Mouse (Mus musculus) erythroblast, adult 5-6 weeks (primary cell): ENCODE measurements around the gene Rnase1. TPM values are rescaled to one million over a fixed set of nuclear protein-coding genes. Genes with fewer than 3 reads are reported as not detected.

Source experiments
- ATAC-seq: replicated peaks from 2 replicates; pipeline ENCODE4 v1.8.0; 2016; ENCODE audit warnings: moderate number of reproducible peaks, mild to moderate bottlenecking, moderate TSS enrichment, inconsistent platforms; ENCODE audit not compliant: poor library complexity, low FRiP score, severe bottlenecking
- total RNA-seq, 2 experiments: library from RNA; stranded (forward) in 1 of 2; stranded (reverse) in 1 of 2; fragments of 150-400 nt in 1 of 2; fragments of 200-764, 138-1000 nt in 1 of 2; gene quantifications; 2 replicates each; pipeline versions ENCODE4 v1.2.3 to v1.2.4; 2015 to 2017; ENCODE audit warnings: low replicate concordance in 2 of 2

Gene Rnase1
- total RNA-seq, 2 experiments from 2014 or later, result 2.1 TPM; not detected in 1

- ATAC-seq, result peak; percentile 19; the same call in 1 of the 2 replicates
Measured at GRCm38 (mm10) chr14:51143287-51143686, 3.3 kb downstream of the Rnase1 start.

GRCm38 (mm10) chr14:51142568-51142967 lies 4.0 kb downstream of the Rnase1 start:
- peak; percentile 73 for ATAC-seq

DNA sequence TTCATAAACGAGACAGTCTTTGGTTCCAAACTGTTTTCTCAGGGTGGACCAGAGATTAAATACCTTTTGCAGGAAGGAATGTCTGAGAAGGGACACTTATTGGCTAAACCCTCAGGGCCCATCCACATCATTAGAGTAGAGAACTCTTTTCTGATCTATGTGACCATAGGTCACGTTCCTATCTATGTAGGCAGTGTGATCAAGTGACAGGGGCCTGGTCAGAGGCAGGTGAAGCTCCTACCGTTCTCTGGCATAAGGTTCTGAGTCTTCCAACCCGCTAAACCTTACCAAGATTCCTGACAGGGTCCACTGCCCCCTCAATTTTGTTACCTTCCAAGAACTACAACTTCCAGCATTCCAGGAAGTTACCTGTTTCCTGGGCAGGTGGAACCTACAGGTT lies 4.5 kb downstream of the Rnase1 start:
- ATAC-seq, result no peak

GRCm38 (mm10) chr14:51140342-51140741 lies 6.2 kb downstream of the Rnase1 start:
- ATAC-seq, result no peak

GRCm38 (mm10) chr14:51132372-51132771 lies 14.2 kb downstream of the Rnase1 start:
- ATAC-seq, result 0 out of 2 replicates have a peak, but pooled peaks have one; percentile 44

- ATAC-seq, result no peak
Measured at GRCm38 (mm10) chr14:51131086-51131815, 15.3 kb downstream of the Rnase1 start.

GRCm38 (mm10) chr14:51130315-51130940 lies 16.2 kb downstream of the Rnase1 start:
- peak; percentile 70 for ATAC-seq

DNA sequence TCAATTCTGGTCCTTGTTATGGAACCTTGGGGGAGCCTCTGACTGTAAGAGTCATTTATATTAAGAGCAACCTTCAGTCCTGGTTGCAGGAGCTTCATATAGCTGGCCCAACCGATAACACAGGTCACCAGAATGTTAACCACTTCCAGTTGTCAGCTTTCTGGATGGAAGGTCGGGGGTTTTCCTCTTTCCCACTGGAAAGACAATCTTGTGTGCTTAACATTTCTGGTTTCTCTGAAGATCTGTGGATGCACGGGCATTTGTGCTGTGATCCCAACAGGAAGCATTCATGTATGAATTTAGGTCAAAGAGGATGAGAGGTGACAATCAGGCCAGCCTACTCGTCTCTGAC lies 17.0 kb downstream of the Rnase1 start:
- peak; percentile 42; the same call in 1 of the 2 replicates for ATAC-seq

- ATAC-seq, result peak; percentile 41
Measured at GRCm38 (mm10) chr14:51128775-51129623, 17.6 kb downstream of the Rnase1 start.

GRCm38 (mm10) chr14:51127648-51128258 lies 18.8 kb downstream of the Rnase1 start:
- ATAC-seq, result peak; percentile 82

DNA sequence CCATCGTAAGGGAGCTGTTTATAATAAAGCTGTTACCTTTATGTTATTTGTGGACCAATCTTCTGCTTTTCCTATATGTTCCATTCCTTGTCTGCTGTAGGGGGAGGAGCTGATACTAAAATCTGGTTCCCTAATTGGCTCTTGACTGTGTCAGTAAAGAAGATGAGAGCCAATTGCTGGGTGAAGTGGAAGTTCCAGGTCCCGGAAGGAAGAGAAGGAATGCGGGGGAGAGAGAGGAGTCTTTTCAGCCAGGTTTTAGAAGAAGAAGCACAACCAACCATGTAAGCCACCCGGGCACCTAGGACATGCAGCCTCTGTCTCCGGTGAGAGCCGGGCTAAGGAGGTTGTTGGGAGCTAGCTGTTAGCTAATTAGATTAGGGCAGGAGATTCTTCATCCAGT lies 20.9 kb downstream of the Rnase1 start:
- ATAC-seq, result no peak

DNA sequence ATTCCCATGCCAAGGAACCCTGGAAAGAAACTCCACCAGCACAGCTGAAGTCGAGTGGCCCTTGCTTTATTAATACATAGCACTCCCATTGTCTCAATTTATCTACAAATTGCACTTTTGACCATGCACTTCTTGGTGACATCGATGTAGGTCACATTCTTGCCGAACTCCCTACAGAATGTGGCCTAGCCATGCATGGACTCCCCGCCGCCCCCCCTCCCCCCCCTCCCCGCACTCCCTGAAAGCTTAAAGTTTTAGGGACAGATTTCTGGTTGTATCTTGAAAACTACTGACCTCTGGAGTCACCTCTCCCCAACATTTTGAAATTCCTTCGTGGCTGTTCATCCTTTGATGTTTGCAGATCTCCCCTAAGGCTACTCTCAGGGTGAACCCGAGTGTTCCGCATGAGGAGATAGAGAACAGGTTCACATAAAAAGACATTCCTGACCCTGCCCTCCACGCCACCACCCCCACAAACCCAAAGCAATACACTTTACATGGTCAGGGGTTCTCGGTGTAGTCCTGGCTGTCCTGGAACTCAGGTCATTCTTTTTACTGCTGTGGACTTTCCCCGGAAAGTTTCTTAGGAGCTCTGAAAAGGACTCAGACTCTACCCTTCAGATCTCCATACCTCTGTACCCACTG lies 32.5 kb downstream of the Rnase1 start, which contains the start of gene Eddm3b:
TSS of gene Eddm3b (plus strand) at position 511 of the 645 bp plus-strand sequence.
- ATAC-seq, result no peak

DNA sequence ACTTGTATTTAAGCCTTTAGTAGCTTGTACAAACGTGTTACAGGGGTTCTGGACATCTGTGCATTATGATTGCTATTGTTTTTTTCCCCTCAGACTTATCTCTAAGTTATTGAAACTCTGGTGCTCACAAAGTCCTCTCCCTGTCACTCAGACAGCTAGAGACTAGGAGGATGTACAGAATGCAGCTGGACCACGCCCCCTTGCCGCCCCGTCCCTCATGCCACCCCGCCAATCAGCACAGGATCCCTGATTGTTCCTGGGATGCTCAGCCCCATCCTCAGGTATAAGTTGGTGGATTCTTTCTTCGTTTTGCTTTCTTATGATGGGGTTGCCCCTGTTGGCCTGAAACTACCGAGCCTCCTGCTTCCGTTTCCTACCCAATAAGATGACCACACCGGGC lies 33.1 kb downstream of the Rnase1 start:
- ATAC-seq, result no peak

GRCm38 (mm10) chr14:51111966-51112365 lies 34.6 kb downstream of the Rnase1 start:
- ATAC-seq, result no peak

GRCm38 (mm10) chr14:51106449-51106967 lies 40.1 kb downstream of the Rnase1 start:
- no peak for ATAC-seq

DNA sequence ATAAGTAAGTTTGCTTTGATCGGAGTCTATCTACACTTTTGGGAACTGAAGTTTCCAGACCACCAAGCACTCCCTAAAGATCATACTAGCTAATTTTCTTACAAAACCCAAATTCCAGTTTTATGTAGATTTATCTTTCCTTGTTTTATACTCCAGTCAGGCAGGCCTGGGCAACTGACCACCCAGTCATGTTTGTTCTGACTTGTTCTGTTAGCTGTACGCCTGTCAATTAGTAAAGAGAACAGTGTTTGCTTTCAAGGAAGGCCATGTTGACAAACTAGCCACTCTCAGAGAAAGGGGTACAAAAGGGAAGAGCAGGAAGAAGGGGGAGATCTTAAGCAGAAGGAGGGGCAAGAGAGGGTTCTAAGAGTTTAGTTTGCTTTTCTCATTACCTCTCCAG lies 42.2 kb downstream of the Rnase1 start:
- no peak for ATAC-seq

DNA sequence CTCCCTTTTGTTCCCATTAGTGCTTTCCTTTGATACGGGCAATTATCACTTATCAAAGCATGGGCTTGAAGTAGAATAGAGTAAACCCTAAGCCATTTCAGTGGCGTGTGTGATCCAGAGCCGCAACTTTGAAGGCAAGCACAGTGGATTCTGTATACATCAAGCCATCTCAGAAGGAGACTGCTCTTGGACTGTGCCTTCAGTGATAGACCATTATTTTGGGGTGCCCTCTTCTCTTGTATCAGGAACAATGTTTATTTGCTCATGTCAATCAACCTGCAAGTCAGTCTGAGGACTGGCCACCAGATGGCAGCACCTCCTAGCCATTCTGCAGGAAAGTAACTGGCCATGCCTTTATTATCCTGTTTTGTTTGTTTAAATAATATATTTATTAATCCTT lies 43.4 kb downstream of the Rnase1 start:
- peak; percentile 72 for ATAC-seq

- no peak for ATAC-seq
Measured at GRCm38 (mm10) chr14:51101284-51101683, 45.3 kb downstream of the Rnase1 start.

DNA sequence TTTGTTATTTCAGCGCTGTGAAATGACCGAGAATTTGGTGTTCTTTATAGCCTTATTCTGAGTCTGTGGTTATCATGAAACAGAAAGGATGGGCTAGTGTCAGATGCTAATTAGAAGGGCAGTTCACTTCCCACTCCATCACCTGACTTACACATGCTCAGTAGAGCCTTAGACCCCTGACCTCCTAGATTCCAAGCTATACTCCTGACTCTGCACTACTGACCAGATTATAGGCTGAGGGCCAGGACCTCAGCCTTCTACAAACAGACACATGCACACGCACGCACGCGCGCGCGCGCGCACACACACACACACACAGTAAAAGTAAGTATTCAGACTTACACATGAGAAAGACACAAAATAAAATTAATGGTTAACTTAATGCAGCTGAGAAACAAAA lies 47.7 kb downstream of the Rnase1 start:
- no peak for ATAC-seq
